Mouse (Mus musculus): Measurements from ENCODE around the gene Itsn1. TPM values are rescaled to one million over a fixed set of nuclear protein-coding genes. Genes with fewer than 3 reads are reported as not detected.

Gene Itsn1
- total RNA-seq, 2 experiments from 2014 or later: 145 to 159 TPM

- peak; percentile 51 to 62 for DNase-seq (ENCODE audit: low spot score in 2 of 2)
These were observed 850 bp downstream of the Itsn1 start for GRCm38 (mm10) chr16:91729821-91730441.

GRCm38 (mm10) chr16:91730446-91730845 is 1.4 kb downstream of the Itsn1 start:
- DNase-seq (ENCODE audit: low spot score in 2 of 2): no peak

- DNase-seq (ENCODE audit: low spot score in 2 of 2): no peak
These were observed 3.7 kb downstream of the Itsn1 start for GRCm38 (mm10) chr16:91732816-91733215.

- DNase-seq (ENCODE audit: low spot score in 2 of 2): no peak
These were observed 5.7 kb downstream of the Itsn1 start for GRCm38 (mm10) chr16:91734771-91735170.

GRCm38 (mm10) chr16:91736046-91736816 is 7.2 kb downstream of the Itsn1 start:
- no peak for DNase-seq (ENCODE audit: low spot score in 2 of 2)

GRCm38 (mm10) chr16:91738505-91738904 is 9.4 kb downstream of the Itsn1 start:
- no peak for DNase-seq (ENCODE audit: low spot score in 2 of 2)

- no peak for DNase-seq (ENCODE audit: low spot score in 2 of 2)
These were observed 11.3 kb downstream of the Itsn1 start for GRCm38 (mm10) chr16:91740184-91740917.

GRCm38 (mm10) chr16:91740918-91741255 is 11.8 kb downstream of the Itsn1 start:
- no peak for DNase-seq (ENCODE audit: low spot score in 2 of 2)

GRCm38 (mm10) chr16:91743055-91743454 is 14.0 kb downstream of the Itsn1 start:
- DNase-seq (ENCODE audit: low spot score in 2 of 2): no peak

- DNase-seq (ENCODE audit: low spot score in 2 of 2): peak in 1 of 2 experiments; percentile 41
These were observed 17.2 kb downstream of the Itsn1 start for GRCm38 (mm10) chr16:91746101-91746950.

GRCm38 (mm10) chr16:91747567-91747966 is 18.5 kb downstream of the Itsn1 start:
- DNase-seq (ENCODE audit: low spot score in 2 of 2): no peak

- no peak for DNase-seq (ENCODE audit: low spot score in 2 of 2)
These were observed 22.7 kb downstream of the Itsn1 start for GRCm38 (mm10) chr16:91751644-91752385.

- DNase-seq (ENCODE audit: low spot score in 2 of 2): no peak
These were observed 24.5 kb downstream of the Itsn1 start for GRCm38 (mm10) chr16:91753611-91754010.

GRCm38 (mm10) chr16:91754957-91755356 is 25.9 kb downstream of the Itsn1 start:
- no peak for DNase-seq (ENCODE audit: low spot score in 2 of 2)

- DNase-seq (ENCODE audit: low spot score in 2 of 2): no peak
These were observed 32.1 kb downstream of the Itsn1 start for GRCm38 (mm10) chr16:91761202-91761601.

GRCm38 (mm10) chr16:91761761-91762160 is 32.7 kb downstream of the Itsn1 start:
- DNase-seq (ENCODE audit: low spot score in 2 of 2): no peak

- no peak for DNase-seq (ENCODE audit: low spot score in 2 of 2)
These were observed 33.4 kb downstream of the Itsn1 start for GRCm38 (mm10) chr16:91762476-91762875.

GRCm38 (mm10) chr16:91763975-91764374 is 34.9 kb downstream of the Itsn1 start:
- no peak for DNase-seq (ENCODE audit: low spot score in 2 of 2)

GRCm38 (mm10) chr16:91764414-91764813 is 35.3 kb downstream of the Itsn1 start:
- no peak for DNase-seq (ENCODE audit: low spot score in 2 of 2)

GRCm38 (mm10) chr16:91765121-91765815 is 36.2 kb downstream of the Itsn1 start:
- no peak for DNase-seq (ENCODE audit: low spot score in 2 of 2)

Data from layer of hippocampus, postnatal 10 days (tissue).